8 mouse cellular contexts compared by ENCODE assay signal in genomic region chr8:75213307-75213651, GRCm38 (mm10). TPM values are rescaled to one million over a fixed set of nuclear protein-coding genes. Genes with fewer than 3 reads are reported as not detected.
A peak's percentile ranks its signal among the peaks of the same experiment; 100 is the strongest.
DNase-seq lines count a peak whose midpoint lies in the region; ATAC-seq and TF ChIP-seq lines count a peak whose summit lies in the region.

No protein-coding gene starts in this region.

- no peak for DNase-seq in heart, postnatal 0 days (ENCODE audit: low spot score)
- no peak for DNase-seq in heart, postnatal 4 days
- no peak for DNase-seq in hindbrain, embryonic 11.5 days (ENCODE audit: low spot score)
- no peak for DNase-seq in midbrain, embryonic 10.5 days (ENCODE audit: low spot score)
- no peak for DNase-seq in thymus, postnatal 14 days
- DNase-seq in cerebellum, adult 9-11 months: no peak
- no peak for DNase-seq in right cerebral cortex, postnatal 14 days

- H3K9ac ChIP-seq in heart, postnatal 0 days (replicated peaks; ENCODE audit: low read depth, low read length): peak overlapping the region; percentile 47
- H3K9ac ChIP-seq in hindbrain, embryonic 11.5 days (ENCODE audit: low read depth, low read length): peak overlapping the region; percentile 42; the same call in 1 of the 2 replicates

- H3K4me1 ChIP-seq in heart, postnatal 0 days (ENCODE audit: control insufficient read depth, insufficient read depth): peaks cover 17% of the 10 kb centered on the region
- no peaks in the 10 kb centered on the region for H3K4me1 ChIP-seq in brown adipose tissue, adult 24 weeks (ENCODE audit: control insufficient read depth, insufficient read depth, insufficient read length, low read length)
- H3K4me1 ChIP-seq in hindbrain, embryonic 11.5 days (replicated peaks; ENCODE audit: control insufficient read depth, insufficient read depth, low read length): peaks cover 5% of the 10 kb centered on the region; the same call in 1 of the 2 replicates
- H3K4me1 ChIP-seq in midbrain, embryonic 10.5 days: peaks cover 16% of the 10 kb centered on the region

- ATAC-seq in heart, postnatal 0 days (ENCODE audit: insufficient read depth, low read depth): peak; percentile 9
- peak; percentile 77 for ATAC-seq in hindbrain, embryonic 11.5 days (ENCODE audit: low FRiP score)

- no peaks in the 10 kb centered on the region for H3K36me3 ChIP-seq in heart, postnatal 0 days (replicated peaks; ENCODE audit: control insufficient read depth, insufficient read depth, low read length)
- no peaks in the 10 kb centered on the region for H3K36me3 ChIP-seq in hindbrain, embryonic 11.5 days (ENCODE audit: control insufficient read depth, insufficient read depth, low read length)
- no peaks in the 10 kb centered on the region for H3K36me3 ChIP-seq in midbrain, embryonic 10.5 days

- TF ChIP-seq CTCF in heart, postnatal 0 days (IDR thresholded peaks at IDR 0.05; ENCODE audit: low read depth): no peak

- H3K27ac ChIP-seq in heart, postnatal 0 days (ENCODE audit: low read depth): no peak overlapping the region
- no peak overlapping the region for H3K27ac ChIP-seq in brown adipose tissue, adult 24 weeks (replicated peaks; ENCODE audit: low read depth, low read length)
- no peak overlapping the region for H3K27ac ChIP-seq in hindbrain, embryonic 11.5 days (ENCODE audit: low read depth, low read length)
- peak overlapping the region; percentile 9; the same call in 1 of the 2 replicates for H3K27ac ChIP-seq in midbrain, embryonic 10.5 days (replicated peaks)

- peak overlapping the region; percentile 96 for H3K4me2 ChIP-seq in heart, postnatal 0 days (ENCODE audit: low read depth, low read length)
- peak overlapping the region; percentile 84 for H3K4me2 ChIP-seq in hindbrain, embryonic 11.5 days (replicated peaks; ENCODE audit: low read depth, low read length)

- under 1% methylated on average over 30 of the region's 36 CpGs for WGBS in heart, postnatal 0 days
- WGBS in hindbrain, embryonic 11.5 days: 1% methylated on average over 36 of the region's 36 CpGs
- under 1% methylated on average over 36 of the region's 36 CpGs for WGBS in midbrain, embryonic 10.5 days

- TF ChIP-seq EP300 in heart, postnatal 0 days (IDR thresholded peaks at IDR 0.05; ENCODE audit: low read depth): no peak

- peaks cover 37% of the 10 kb centered on the region for H3K27me3 ChIP-seq in heart, postnatal 0 days (ENCODE audit: control insufficient read depth, insufficient read depth, low read length)
- H3K27me3 ChIP-seq in hindbrain, embryonic 11.5 days (ENCODE audit: control insufficient read depth, insufficient read depth, low read length): peaks cover 37% of the 10 kb centered on the region
- peaks cover 85% of the 10 kb centered on the region for H3K27me3 ChIP-seq in midbrain, embryonic 10.5 days (ENCODE audit: low read depth, poor library complexity, severe bottlenecking)

- no peaks in the 10 kb centered on the region for H3K9me3 ChIP-seq in heart, postnatal 0 days (replicated peaks; ENCODE audit: control insufficient read depth, low read length)
- H3K9me3 ChIP-seq in hindbrain, embryonic 11.5 days (ENCODE audit: control insufficient read depth, low read length): no peaks in the 10 kb centered on the region
- H3K9me3 ChIP-seq in midbrain, embryonic 10.5 days (replicated peaks): no peaks in the 10 kb centered on the region

- H3K4me3 ChIP-seq in heart, postnatal 0 days (ENCODE audit: low read depth, low read length): peak overlapping the region; percentile 55
- peak overlapping the region; percentile 71 for H3K4me3 ChIP-seq in brown adipose tissue, adult 24 weeks (ENCODE audit: insufficient read depth, low read depth, low read length)
- peak overlapping the region; percentile 41 for H3K4me3 ChIP-seq in hindbrain, embryonic 11.5 days (ENCODE audit: low read depth, low read length)
- H3K4me3 ChIP-seq in midbrain, embryonic 10.5 days: peak overlapping the region; percentile 64

RNA-seq across cellular contexts. Expression of gene Rasd2, which starts 0.5 kb away (rescaled TPM):
- total RNA-seq in heart, postnatal 0 days (2014; rRNA removed; ENCODE audit: low replicate concordance): 2.0 and 4.0 TPM in 2 replicates
- 0.63 and 0.68 TPM in 2 replicates for polyA plus RNA-seq in heart, postnatal 0 days (2015; fragmentation: Nextera tagmentation; extraction: Ambion mirVana)
- 1 to 10 TPM; 2.2 TPM for total RNA-seq in heart, postnatal 4 days (2021)
- polyA plus RNA-seq in brown adipose tissue, adult 24 weeks (2012; ENCODE audit: insufficient read depth, insufficient read length, missing spikeins): 0.48 TPM in 1 of 2 replicates, not detected in the other
- polyA plus RNA-seq in hindbrain, embryonic 11.5 days (2014; fragmentation: Nextera tagmentation; extraction: Ambion mirVana): 0.19 and 0.32 TPM in 2 replicates
- polyA plus RNA-seq in midbrain, embryonic 10.5 days (2016; fragmentation: Nextera tagmentation; extraction: Ambion mirVana): 0.09 and 0.32 TPM in 2 replicates
